Mouse (Mus musculus) forebrain, embryonic 13.5 days (tissue): ENCODE results near the gene Zmynd11. TPM values are rescaled to one million over a fixed set of nuclear protein-coding genes. Genes with fewer than 3 reads are reported as not detected.
A peak's percentile ranks its signal among the peaks of the same experiment; 100 is the strongest.
"Not testable (repeated sequence)": the region's sequence is repeated elsewhere in the genome, so short reads cannot be mapped to it uniquely, and the experiment has no call there.

Experiments used
- ATAC-seq: fragments of 200-750 bp; cut with Nextera tagmentation; 2 replicates; pipeline ENCODE4 v1.8.0; 2017
- H3K27ac ChIP-seq: fragments of 300-500 bp; sonication (generic); 2 replicates; pipeline ENCODE4 v1.5.1; 2015; ENCODE audit warnings: inconsistent platforms, mild to moderate bottlenecking, moderate library complexity
- H3K27me3 ChIP-seq: fragments of 300-500 bp; sonication (generic); 2 replicates; pipeline ENCODE4 v1.6.1; 2015; ENCODE audit warnings: mild to moderate bottlenecking, inconsistent platforms
- H3K36me3 ChIP-seq: fragments of 300-500 bp; sonication (generic); 2 replicates; pipeline ENCODE4 v1.6.1; 2015; ENCODE audit warnings: mild to moderate bottlenecking, inconsistent platforms; ENCODE audit not compliant: poor library complexity, severe bottlenecking
- H3K4me1 ChIP-seq: fragments of 300-500 bp; sonication (generic); 2 replicates; pipeline ENCODE4 v1.6.1; 2015; ENCODE audit warnings: inconsistent platforms
- H3K4me2 ChIP-seq: fragments of 300-500 bp; sonication (generic); 2 replicates; pipeline ENCODE4 v1.6.1; 2015; ENCODE audit warnings: inconsistent platforms, mild to moderate bottlenecking, moderate library complexity
- H3K4me3 ChIP-seq: fragments of 300-500 bp; sonication (generic); 2 replicates; pipeline ENCODE4 v1.5.1; 2015; ENCODE audit warnings: mild to moderate bottlenecking, inconsistent platforms
- H3K9ac ChIP-seq: fragments of 300-500 bp; sonication (generic); 2 replicates; pipeline ENCODE4 v1.6.1; 2015; ENCODE audit warnings: mild to moderate bottlenecking, inconsistent platforms
- H3K9me3 ChIP-seq: fragments of 300-500 bp; sonication (generic); replicated peaks from 2 replicates; pipeline ENCODE4 v1.6.1; 2016; ENCODE audit warnings: inconsistent platforms
- WGBS: fragments of 180-500 bp; shearing (Covaris S2); methylation state at CpG from one replicate; pipeline ENCODE4 v1.1.7; 2015; 5-methylcytosine and 5-hydroxymethylcytosine counted together
- polyA plus RNA-seq: library from polyadenylated mRNA; unstranded; fragments of >200 nt; fragmentation: Nextera tagmentation; extraction: Ambion mirVana; gene quantifications from 2 replicates; pipeline ENCODE4 v1.2.1, GENCODE M21; 2015

The Zmynd11 gene
- polyA plus RNA-seq, 1 experiment from 2014 or later: 139 TPM

DNA sequence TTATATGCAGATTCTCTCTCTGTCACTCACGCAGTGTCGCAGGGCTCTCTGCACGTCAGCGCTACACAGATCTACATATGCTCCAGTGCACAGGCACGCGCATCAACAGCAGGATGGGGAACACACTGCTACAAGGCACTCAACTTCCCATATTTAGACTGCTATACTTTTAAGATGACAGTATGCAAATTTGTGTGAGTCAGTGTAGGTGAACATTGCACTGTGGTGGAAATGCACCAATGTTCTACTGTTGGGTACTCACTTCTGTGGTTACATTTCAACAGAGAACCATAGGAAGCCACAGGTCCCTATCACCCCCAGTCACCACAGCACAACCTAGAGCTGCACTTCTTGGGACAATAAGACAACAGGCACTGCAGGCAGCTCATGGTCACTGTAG lies 5.1 kb downstream of the Zmynd11 start:
- Histone ChIP-seq H3K4me3 (no peak overlapping the region), H3K27me3 (no peaks in the 10 kb centered on the region), H3K27ac (no peak overlapping the region)

DNA sequence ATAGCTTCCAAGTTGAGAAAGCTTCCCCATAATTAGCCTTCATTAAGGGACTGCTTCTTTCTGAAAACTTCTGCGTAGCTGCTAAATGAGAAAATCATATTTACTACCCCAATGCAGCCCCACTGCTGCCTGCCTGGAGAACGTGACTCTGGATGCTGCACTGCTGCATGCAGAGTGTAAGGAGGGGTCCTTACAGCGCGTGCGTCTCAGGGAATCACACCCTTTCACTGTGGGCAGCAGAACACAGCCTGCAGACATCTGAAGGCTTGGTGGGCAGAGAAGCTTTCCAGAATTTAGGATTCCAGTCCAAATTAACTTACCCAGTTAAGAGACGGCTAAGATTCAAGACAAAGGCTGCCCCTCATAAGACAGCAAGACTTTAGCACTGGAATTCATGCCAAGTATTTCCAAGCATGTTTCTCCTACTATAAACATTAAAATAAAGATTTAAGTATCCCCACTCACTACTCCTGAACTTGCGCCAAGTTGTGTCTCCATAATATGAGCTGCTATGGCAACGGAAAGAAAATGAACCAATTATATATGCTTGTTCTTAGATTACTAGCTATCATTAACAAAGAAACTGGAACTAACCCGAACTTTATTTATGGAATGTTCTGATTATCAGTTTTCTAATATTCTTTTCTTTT lies 7.2 kb downstream of the Zmynd11 start:
- no peaks in the 10 kb centered on the region for H3K27me3 ChIP-seq
- peak overlapping the region; percentile 10 for H3K4me2 ChIP-seq
- no peaks in the 10 kb centered on the region for H3K9me3 ChIP-seq
- peak overlapping the region; percentile 41; the same call in 1 of the 2 replicates for H3K9ac ChIP-seq
- peaks cover 72% of the 10 kb centered on the region for H3K4me1 ChIP-seq
- H3K4me3 ChIP-seq: no peak overlapping the region
- ATAC-seq: peak; percentile 78
- WGBS: 27% methylated on average over 9 of the region's 9 CpGs
- peak overlapping the region; percentile 55 for H3K27ac ChIP-seq
- no peaks in the 10 kb centered on the region for H3K36me3 ChIP-seq

More for the DNA sequence above, 5.1 kb downstream of the Zmynd11 start:
- Histone ChIP-seq H3K9me3 (no peaks in the 10 kb centered on the region), H3K36me3 (no peaks in the 10 kb centered on the region), H3K9ac (no peak overlapping the region), H3K4me1 (peaks cover 64% of the 10 kb centered on the region), H3K4me2 (peak overlapping the region; percentile 33)
- ATAC-seq: no peak; the same call in 1 of the 2 replicates
- 13% methylated on average over 6 of the region's 6 CpGs for WGBS

- no peak for ATAC-seq
- Histone ChIP-seq H3K27me3 (no peaks in the 10 kb centered on the region), H3K9me3 (no peaks in the 10 kb centered on the region), H3K4me2 (no peak overlapping the region), H3K9ac (no peak overlapping the region), H3K4me1 (peaks cover 40% of the 10 kb centered on the region), H3K36me3 (no peaks in the 10 kb centered on the region), H3K4me3 (no peak overlapping the region), H3K27ac (no peak overlapping the region)
- 50% methylated on average over 3 of the region's 3 CpGs for WGBS
Observed at GRCm38 (mm10) chr13:9753706-9754105, 11.4 kb downstream of the Zmynd11 start.

- Histone ChIP-seq H3K4me3 (no peak overlapping the region), H3K4me1 (peaks cover 17% of the 10 kb centered on the region; the same call in 1 of the 2 replicates), H3K9me3 (no peaks in the 10 kb centered on the region), H3K27me3 (no peaks in the 10 kb centered on the region), H3K27ac (no peak overlapping the region), H3K36me3 (no peaks in the 10 kb centered on the region), H3K4me2 (no peak overlapping the region), H3K9ac (no peak overlapping the region)
- WGBS: 59% methylated on average over 1 of the region's 1 CpGs
- peak; percentile 52; the same call in 1 of the 2 replicates for ATAC-seq
Observed at GRCm38 (mm10) chr13:9750320-9750719, 14.8 kb downstream of the Zmynd11 start.

DNA sequence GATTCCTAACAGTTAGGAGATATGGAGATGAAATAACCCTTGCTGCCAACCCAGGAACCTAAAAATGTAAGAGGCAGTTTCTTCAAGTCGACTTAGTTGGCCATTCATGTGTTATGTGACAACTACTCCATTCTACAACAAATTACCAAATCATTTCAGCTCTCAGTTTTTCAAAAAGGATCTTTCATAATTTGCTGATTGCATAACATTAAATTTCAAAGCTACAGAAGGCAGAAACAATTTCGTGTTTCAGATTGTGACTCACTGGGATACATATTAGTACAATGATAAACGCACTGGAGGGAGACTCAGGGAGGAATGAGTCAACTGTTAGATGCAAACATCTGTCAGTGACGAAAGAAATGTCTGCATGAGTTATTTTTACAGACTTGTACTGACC lies 15.3 kb downstream of the Zmynd11 start:
- peaks cover 17% of the 10 kb centered on the region; the same call in 1 of the 2 replicates for H3K4me1 ChIP-seq
- 87% methylated on average over 4 of the region's 4 CpGs for WGBS
- ATAC-seq: no peak

GRCm38 (mm10) chr13:9738190-9738589 lies 26.9 kb downstream of the Zmynd11 start:
- H3K36me3 ChIP-seq: 0 out of 2 replicates have a peak, but pooled peaks cover 3% of the 10 kb centered on the region
- H3K27ac ChIP-seq: no peak overlapping the region
- peaks cover 39% of the 10 kb centered on the region for H3K4me1 ChIP-seq
- no peak overlapping the region for H3K4me2 ChIP-seq
- H3K9me3 ChIP-seq: no peaks in the 10 kb centered on the region
- no peaks in the 10 kb centered on the region for H3K27me3 ChIP-seq
- no peak overlapping the region for H3K4me3 ChIP-seq
- 69% methylated on average over 2 of the region's 2 CpGs for WGBS
- no peak overlapping the region for H3K9ac ChIP-seq
- ATAC-seq: peak; percentile 82

More for the DNA sequence above, 15.3 kb downstream of the Zmynd11 start:
- Histone ChIP-seq H3K27ac (no peak overlapping the region), H3K4me2 (no peak overlapping the region), H3K36me3 (no peaks in the 10 kb centered on the region), H3K4me3 (no peak overlapping the region), H3K9me3 (no peaks in the 10 kb centered on the region), H3K27me3 (no peaks in the 10 kb centered on the region), H3K9ac (no peak overlapping the region)

GRCm38 (mm10) chr13:9737024-9737423 lies 28.1 kb downstream of the Zmynd11 start:
- WGBS: 88% methylated on average over 5 of the region's 5 CpGs

GRCm38 (mm10) chr13:9732262-9732661 lies 32.9 kb downstream of the Zmynd11 start:
- not testable (repeated sequence) for ATAC-seq, H3K9me3 ChIP-seq, H3K9ac ChIP-seq, H3K27ac ChIP-seq, H3K4me2 ChIP-seq, H3K4me1 ChIP-seq, H3K27me3 ChIP-seq, H3K4me3 ChIP-seq
- 94% methylated on average over 4 of the region's 5 CpGs for whole genome bisulfite sequencing
- H3K36me3 ChIP-seq: peaks cover 20% of the 10 kb centered on the region

More at GRCm38 (mm10) chr13:9737024-9737423, 28.1 kb downstream of the Zmynd11 start:
- no peak overlapping the region for H3K4me3 ChIP-seq
- no peak overlapping the region for H3K9ac ChIP-seq
- ATAC-seq: no peak
- H3K9me3 ChIP-seq: no peaks in the 10 kb centered on the region
- H3K27me3 ChIP-seq: no peaks in the 10 kb centered on the region
- peaks cover 7% of the 10 kb centered on the region; the same call in 1 of the 2 replicates for H3K36me3 ChIP-seq
- H3K27ac ChIP-seq: no peak overlapping the region
- peaks cover 31% of the 10 kb centered on the region for H3K4me1 ChIP-seq
- H3K4me2 ChIP-seq: no peak overlapping the region

DNA sequence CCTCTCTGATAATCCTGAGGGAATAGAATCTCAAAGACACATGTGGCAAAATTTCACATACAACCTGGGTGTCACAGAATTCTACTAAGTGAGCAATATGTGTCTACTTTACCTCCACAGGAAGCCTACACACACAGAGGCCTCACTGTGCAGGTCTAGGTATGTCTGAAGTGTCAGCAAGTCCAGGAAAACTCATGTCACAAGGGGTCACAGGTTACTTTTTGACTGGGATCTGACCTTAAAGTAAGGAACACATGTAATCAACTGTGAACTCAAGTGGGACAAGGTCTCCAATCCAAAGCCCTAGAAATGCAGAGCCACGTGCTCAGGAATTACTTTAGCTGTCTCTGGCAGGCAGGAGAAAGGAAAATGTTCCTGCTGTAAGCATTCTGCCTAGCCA lies 36.1 kb downstream of the Zmynd11 start:
- H3K27me3 ChIP-seq: no peaks in the 10 kb centered on the region
- H3K9ac ChIP-seq: no peak overlapping the region
- WGBS: 89% methylated on average over 1 of the region's 1 CpGs
- H3K4me3 ChIP-seq: no peak overlapping the region
- H3K36me3 ChIP-seq: peaks cover 33% of the 10 kb centered on the region
- no peaks in the 10 kb centered on the region for H3K9me3 ChIP-seq
- no peaks in the 10 kb centered on the region for H3K4me1 ChIP-seq
- ATAC-seq: no peak
- H3K27ac ChIP-seq: no peak overlapping the region
- no peak overlapping the region for H3K4me2 ChIP-seq

GRCm38 (mm10) chr13:9715224-9715623 lies 49.9 kb downstream of the Zmynd11 start:
- H3K4me2 ChIP-seq: no peak overlapping the region
- H3K27ac ChIP-seq: no peak overlapping the region
- no peaks in the 10 kb centered on the region for H3K4me1 ChIP-seq
- no peaks in the 10 kb centered on the region for H3K27me3 ChIP-seq
- 88% methylated on average over 1 of the region's 1 CpGs for WGBS
- peaks cover 17% of the 10 kb centered on the region; the same call in 1 of the 2 replicates for H3K36me3 ChIP-seq
- no peak overlapping the region for H3K9ac ChIP-seq
- no peak overlapping the region for H3K4me3 ChIP-seq
- no peaks in the 10 kb centered on the region for H3K9me3 ChIP-seq
- no peak for ATAC-seq

- 0 out of 2 replicates have a peak, but pooled peaks have one; percentile 41 for ATAC-seq
- Histone ChIP-seq H3K9me3 (no peaks in the 10 kb centered on the region), H3K4me2 (no peak overlapping the region), H3K4me3 (no peak overlapping the region), H3K4me1 (no peaks in the 10 kb centered on the region), H3K9ac (no peak overlapping the region), H3K27me3 (no peaks in the 10 kb centered on the region), H3K36me3 (peaks cover 21% of the 10 kb centered on the region), H3K27ac (no peak overlapping the region)
- 81% methylated on average over 6 of the region's 6 CpGs for WGBS
Observed at GRCm38 (mm10) chr13:9713462-9714134, 51.5 kb downstream of the Zmynd11 start.

- H3K27me3 ChIP-seq: no peaks in the 10 kb centered on the region
- H3K9me3 ChIP-seq: no peaks in the 10 kb centered on the region
- H3K27ac ChIP-seq: no peak overlapping the region
- H3K4me3 ChIP-seq: no peak overlapping the region
- no peak for ATAC-seq
- H3K4me2 ChIP-seq: no peak overlapping the region
- no peak overlapping the region for H3K9ac ChIP-seq
- WGBS: 82% methylated on average over 3 of the region's 3 CpGs
- no peaks in the 10 kb centered on the region for H3K4me1 ChIP-seq
- H3K36me3 ChIP-seq: peaks cover 25% of the 10 kb centered on the region
Observed at GRCm38 (mm10) chr13:9712971-9713370, 52.2 kb downstream of the Zmynd11 start.
